Mouse (Mus musculus) cerebellum, adult 9-10 months (tissue): ENCODE results near the gene Fbl.
"Not testable (repeated sequence)": the region's sequence is repeated elsewhere in the genome, so short reads cannot be mapped to it uniquely, and the experiment has no call there.

Experiments used
- DNase-seq: peaks from one replicate; pipeline ENCODE4 v3.0.0; 2022

Fbl gene

DNA sequence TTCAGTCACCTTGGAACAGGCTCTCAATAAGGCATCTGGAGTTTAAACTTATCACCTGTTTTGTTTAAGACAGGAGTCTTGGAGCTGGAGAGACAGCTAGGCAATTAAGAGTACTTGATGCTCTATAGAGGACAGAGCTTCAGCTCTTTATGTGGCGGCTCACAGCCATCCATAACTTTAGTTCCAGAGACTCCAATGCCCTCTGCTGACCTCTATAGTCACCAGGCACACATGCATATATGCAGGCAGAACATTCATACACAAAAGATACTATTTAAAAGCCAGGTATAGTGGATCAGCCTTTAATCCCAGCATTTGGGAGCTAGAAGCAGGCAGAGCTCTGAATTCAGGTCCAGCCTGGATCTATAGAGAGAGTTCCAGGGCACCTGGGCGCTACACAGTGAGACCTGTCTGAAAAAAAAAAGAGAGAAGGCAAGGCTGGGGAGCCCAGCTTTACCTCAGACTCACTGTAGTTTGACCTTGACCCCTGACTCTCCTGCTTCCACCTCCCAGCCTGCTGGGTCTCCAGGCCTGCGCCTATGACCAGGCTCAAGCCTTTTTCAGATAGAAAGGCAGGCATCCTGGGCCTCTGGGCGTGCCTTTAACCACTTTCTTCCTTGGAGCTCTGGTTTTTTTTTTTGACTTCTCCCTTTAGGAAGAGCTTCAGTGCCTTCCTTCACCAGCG is 26.0 kb downstream of the Fbl start:
- no peak for DNase-seq

DNA sequence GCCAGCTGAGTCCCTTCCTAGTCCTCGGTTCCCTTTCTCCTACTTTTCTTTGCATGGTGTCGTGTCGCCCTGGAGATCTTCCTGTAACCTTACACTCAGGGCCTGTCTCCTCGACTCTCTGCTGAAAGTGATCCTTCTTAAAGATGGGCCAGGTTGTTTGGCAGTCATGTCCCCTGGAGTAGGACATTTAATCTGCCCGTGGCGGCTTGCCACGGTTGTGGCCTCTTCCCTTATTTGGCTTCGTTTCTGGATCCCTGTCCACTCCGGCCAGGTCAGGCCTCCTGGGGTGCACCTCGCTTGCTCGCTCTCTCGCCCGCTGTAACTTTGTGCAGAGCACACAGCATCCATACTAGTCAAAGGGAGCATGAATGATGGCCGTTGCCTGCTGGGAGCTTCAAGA is 27.0 kb downstream of the Fbl start:
- DNase-seq, result no peak

DNA sequence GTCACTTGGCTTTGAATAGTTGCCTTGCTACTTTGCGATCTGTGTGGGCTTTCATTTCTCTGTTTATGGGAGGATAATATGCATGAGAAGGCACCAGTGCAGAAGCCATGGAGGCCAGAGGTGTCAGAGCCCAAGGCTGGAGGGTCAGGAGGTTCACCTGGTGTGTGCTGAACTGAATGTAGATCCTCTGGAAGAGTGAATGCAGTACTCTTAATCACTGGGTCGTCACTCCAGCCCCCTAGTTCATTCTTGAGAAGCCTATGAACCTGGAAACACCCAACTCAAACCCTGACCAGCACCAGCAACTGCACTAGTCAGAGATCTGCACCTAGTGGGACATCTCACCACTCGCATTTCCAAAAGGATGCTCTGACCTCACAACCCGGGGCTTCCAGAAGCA is 29.5 kb downstream of the Fbl start:
- no peak for DNase-seq

- DNase-seq, result no peak
Observed at GRCm38 (mm10) chr7:28203207-28204108, 33.9 kb downstream of the Fbl start.

- DNase-seq, result no peak
Observed at GRCm38 (mm10) chr7:28206044-28206600, 36.6 kb downstream of the Fbl start.

GRCm38 (mm10) chr7:28208396-28208987 is 39.0 kb downstream of the Fbl start:
- DNase-seq, result no peak

GRCm38 (mm10) chr7:28208988-28209508 is 39.5 kb downstream of the Fbl start:
- DNase-seq, result peak; percentile 63

- no peak for DNase-seq
Observed at GRCm38 (mm10) chr7:28210731-28211130, 41.2 kb downstream of the Fbl start.

DNA sequence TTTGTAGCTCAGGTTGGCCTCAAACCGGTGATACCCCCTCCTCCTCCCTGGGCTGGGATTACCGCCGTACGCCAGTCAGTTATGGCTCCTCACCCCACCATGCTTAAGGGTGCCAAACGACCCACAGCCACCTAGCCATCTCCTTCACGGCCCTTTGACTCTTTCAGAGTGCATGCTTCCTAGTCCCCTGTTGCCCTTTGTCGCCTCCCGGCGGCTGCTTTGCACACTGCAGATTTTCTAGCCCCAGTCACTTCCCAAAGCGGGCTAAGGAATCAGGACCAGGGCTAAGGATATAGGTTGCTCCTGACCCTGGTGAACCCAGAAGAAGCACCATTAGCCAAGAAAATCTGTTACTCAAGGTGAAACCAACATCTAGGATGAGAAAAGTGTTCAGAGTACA is 44.6 kb downstream of the Fbl start:
- peak; percentile 51 for DNase-seq

- not testable (repeated sequence) for DNase-seq
Observed at GRCm38 (mm10) chr7:28215950-28216349, 46.4 kb downstream of the Fbl start.

DNA sequence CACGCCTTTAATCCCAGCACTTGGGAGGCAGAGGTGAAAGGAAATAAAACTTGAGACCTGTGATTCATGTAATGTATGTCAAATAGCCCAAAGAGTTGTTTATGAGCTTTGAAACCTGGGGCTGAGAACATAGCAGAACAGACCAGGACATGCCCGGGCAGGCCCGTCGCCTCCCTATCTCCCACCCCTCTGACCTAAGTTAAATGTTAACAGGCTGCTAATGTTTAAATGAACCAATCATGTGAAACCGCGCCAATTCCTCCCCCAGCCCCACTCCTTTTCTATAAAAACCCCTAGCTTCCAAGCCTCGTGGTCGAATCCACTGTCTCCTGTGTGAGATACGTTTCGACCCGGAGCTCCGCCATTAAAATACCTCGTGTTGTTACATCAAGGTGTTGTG is 48.3 kb downstream of the Fbl start:
- not testable (repeated sequence) for DNase-seq

DNA sequence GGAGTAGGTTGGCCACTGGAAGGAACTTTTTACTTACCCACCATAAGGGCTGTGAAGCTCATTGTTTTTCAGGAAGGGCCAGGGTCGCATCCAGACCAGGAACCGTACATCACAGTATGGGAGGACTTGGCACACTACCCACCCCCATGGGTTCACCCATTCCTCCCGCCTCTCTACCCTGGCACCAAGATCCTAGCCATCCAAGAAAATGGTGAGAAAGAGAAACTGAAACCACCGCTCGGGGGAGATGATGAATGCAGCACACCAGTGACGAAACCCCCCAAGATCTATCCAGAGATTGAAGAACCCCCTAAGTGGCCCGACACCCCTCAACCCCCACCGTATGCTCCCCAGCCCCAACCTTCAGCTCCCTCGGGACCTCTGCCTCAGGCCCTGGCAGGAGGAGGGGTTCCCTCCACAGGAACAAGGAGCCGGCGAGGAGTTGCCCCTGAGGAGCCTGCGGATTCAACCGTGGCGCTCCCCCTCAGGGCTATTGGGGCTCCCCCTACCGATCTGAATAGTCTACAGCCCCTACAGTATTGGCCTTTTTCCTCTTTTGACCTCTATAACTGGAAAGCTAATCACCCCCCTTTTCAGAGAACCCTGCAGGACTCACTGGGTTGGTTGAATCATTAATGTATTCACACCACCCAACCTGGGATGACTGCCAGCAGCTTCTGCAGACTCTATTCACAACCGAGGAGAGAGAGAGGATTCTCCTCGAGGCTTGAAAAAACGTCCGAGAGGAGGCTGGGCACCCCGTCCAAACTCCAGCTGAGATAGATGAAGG is 49.6 kb downstream of the Fbl start:
- DNase-seq, result peak; percentile 31

GRCm38 (mm10) chr7:28226836-28227235 is 57.3 kb downstream of the Fbl start:
- not testable (repeated sequence) for DNase-seq

- not testable (repeated sequence) for DNase-seq
Observed at GRCm38 (mm10) chr7:28227421-28227820, 57.9 kb downstream of the Fbl start.
